Mouse (Mus musculus) left cerebral cortex, postnatal 4 days (tissue): ENCODE measurements at regions not wholly inside any gene's neighbourhood (a gene's known extent, or its start where the extent isn't known, plus 50 kb on each side); places are given as distances from the start of the nearest gene placed in this dataset.

Experiments
- DNase-seq: peaks from one replicate; pipeline ENCODE4 v3.0.0-alpha.2; 2022
- intact Hi-C: fragments of 180-260 bp; cut with DNase I; formaldehyde crosslinking; loops from one replicate; pipeline ENCODE4 v1.15.1; 2025

DNA sequence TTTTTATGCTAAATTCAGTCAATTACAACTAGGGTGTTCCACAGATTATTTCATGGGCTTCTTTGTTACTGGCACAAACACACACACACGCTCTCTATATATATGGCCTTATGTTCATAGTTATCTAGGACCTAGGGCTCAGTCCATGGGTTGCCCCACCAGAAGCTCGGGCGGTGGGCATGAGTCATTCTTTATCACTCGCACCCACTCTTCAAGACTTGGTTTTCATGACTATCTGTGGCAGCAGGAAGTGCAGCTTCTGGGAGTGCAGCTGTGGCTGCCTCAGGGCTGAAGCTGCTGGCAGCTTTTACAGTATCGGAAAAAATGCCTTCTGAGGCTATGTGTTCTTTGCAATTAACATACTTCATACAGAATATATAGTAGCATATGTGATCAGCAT, 198.7 kb downstream of the Ipo11 start:
- intact Hi-C loops = no loop called here
- DNase-seq = no peak

DNA sequence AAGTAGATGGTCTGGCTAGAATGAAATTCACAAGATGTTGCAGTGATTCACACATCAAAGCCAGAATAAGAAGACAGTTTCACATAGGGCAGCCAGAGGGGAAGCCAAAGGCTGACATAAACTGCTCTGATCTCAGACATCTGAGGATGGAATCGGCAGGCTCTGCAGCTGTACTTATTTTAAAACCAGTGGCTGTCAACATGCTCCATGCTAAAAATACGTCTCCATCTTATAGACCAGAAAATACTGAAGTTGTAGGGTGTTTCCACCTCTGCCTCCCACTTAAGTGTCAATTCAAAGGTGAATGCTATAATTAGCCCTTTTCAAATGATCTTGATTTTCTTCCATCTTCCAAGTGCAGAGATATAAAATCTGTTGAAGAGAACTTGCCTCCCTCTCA, 202.4 kb downstream of the Ipo11 start:
- intact Hi-C loops = no loop called here
- no peak for DNase-seq

DNA sequence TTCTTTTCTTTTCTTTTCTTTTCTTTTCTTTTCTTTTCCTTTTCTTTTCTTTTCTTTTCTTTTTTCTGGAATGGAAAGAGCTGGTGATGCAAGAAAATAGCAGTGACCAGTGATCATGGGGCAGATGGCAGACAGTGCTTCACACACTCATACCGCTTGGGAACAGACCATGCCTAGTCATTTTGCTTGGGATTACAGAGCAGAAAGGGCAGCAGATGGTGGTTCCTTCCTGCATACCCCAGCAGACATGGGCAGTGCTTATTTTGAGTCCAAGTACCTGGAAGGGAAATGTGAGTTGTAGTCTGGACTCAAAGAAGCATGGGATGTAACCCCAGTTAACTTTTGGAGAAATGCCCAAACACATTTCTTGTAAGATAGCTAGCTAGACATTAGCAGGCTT, 203.9 kb downstream of the Ipo11 start:
- DNase-seq = peak; percentile 3
- intact Hi-C loops = no loop called here

DNA sequence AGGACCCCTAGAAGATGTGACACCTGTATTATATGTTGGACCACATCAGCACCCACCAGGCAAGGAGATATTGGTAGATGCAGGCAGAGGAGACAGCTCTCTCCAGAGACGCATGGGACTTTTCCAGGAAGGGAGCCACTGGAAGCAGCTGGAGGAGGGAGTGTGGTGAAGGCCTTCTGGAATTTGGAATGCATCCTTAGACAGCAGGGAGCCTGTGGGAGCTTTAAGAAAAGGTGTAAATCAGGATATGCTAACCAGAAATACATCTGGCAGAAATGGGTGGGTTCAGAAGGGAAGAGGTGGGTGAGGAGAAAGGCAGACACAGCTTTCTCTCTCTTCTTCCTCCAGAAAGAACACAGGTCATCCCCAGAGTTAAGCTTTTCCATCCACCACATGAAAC, 213.4 kb downstream of the Ipo11 start:
- no peak for DNase-seq
- intact Hi-C loops = no loop called here

DNA sequence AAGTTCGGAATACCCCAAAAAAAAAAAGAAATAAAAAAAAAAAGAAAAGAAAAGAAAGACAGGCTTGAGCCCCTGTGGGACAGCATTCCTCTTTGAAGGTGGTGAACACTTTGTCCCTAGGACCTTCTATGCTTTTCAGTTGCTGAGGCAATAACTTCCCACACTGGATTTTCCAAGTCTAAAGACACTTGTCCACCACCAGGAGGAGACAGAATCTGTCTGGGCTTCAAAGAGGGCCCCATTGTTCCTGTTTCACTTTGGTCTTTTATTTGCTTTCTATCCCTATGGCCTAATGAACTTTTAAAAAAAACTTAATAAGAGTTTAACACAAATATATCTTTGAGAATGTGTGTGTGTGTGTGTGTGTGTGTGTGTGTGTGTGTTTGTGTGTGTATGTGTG, 215.6 kb downstream of the Ipo11 start:
- no peak for DNase-seq
- intact Hi-C loops = no loop called here

DNA sequence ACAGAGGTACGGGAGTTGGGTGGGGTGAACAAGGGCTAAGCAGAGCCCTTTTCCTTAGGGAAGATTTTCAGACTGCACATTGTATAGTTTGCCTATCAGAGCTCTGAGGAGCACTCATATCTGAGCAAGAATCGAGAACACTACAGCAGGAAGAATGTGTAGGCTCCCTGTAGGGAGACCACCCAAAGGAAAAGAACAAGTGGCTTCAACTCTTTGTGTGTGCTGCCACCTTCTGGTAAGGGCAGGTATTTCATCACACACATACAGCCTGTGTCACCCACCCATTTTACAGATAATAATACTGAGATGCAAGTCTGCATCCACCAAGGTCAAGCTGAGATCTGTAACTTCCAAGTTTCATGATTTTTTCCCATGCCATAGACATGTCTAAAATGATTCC, 221.0 kb downstream of the Ipo11 start:
- intact Hi-C loops = no loop called here
- peak; percentile 27 for DNase-seq

DNA sequence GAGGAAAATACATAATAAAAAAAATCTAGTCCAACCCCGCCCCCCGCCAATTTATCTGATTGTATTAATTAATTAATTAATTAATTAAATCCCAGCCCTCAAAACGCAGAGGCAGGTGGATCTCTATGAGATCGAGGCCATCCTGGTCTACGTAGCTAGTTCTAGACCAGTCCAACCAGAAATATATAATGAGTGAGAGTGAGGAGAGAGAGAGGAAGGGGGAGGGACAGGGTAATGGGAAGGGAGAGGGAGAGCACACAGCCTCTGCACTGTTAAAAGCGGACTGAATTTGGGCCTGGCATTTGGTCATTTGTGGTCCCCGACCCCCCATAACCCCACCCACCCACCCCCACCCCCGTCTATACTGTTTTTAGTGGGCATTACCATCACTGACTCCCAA, 221.5 kb downstream of the Ipo11 start:
- intact Hi-C loops = no loop called here

DNA sequence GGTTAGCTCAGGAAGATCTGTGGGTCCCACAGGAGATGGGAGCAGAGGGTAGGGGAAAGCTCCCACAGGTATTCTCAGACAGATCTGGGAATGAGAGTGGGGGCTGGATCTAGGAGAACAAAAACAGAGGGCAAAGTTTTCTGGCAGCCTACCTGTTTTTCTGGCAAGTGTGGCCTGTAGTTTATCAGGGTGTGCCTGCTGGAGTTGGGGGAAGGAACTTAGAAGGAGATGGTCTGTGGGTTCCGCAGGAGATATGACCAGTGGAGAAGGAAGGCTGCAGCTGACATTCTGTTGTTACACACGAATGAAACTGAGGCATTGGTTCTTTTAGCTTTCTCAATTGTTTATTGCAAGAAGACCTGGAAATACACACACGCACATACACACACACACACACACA, 226.2 kb downstream of the Ipo11 start:
- DNase-seq = no peak
- intact Hi-C loops = no loop called here

More for the DNA sequence above, 221.5 kb downstream of the Ipo11 start:
- no peak for DNase-seq

DNA sequence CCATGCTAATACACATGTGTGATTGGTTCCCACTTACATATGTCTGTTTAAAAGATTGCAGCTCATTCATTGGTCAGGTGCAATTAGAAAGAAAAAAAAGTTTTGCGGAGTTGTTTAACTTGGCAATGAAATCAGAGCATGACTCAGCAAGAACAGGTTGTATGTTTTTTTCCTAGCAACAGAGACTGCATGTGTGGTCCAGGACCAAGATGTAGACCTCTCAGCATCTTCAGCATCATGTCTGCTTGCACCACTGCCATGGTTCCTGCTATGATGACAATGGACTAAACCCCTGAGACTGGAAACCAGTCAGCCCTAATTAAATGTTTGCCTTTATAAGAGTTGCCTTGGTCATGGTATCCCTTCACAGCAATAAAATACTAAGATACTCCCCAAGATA, 236.4 kb downstream of the Ipo11 start:
- intact Hi-C loops = no loop called here
- no peak for DNase-seq

DNA sequence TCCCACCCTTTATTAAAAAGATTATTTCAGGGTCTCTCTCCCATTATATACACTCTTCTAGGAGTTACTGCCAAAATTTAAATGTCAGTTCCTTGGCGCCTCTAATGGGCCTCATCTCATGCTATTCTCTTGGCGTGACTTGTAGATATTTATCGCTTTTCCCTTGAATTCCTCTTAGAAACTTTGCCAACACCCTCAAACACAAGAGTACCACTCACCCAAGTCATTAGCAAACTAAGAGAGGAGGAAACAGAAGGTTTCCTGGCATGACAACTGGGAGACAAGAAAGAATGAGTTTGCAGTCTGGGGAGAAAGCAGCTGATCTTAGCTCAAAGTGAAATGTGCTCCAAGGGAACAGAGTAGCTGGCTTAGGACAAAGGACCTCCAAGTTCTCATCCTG, 236.8 kb downstream of the Ipo11 start:
- intact Hi-C loops = no loop called here
- DNase-seq = no peak

DNA sequence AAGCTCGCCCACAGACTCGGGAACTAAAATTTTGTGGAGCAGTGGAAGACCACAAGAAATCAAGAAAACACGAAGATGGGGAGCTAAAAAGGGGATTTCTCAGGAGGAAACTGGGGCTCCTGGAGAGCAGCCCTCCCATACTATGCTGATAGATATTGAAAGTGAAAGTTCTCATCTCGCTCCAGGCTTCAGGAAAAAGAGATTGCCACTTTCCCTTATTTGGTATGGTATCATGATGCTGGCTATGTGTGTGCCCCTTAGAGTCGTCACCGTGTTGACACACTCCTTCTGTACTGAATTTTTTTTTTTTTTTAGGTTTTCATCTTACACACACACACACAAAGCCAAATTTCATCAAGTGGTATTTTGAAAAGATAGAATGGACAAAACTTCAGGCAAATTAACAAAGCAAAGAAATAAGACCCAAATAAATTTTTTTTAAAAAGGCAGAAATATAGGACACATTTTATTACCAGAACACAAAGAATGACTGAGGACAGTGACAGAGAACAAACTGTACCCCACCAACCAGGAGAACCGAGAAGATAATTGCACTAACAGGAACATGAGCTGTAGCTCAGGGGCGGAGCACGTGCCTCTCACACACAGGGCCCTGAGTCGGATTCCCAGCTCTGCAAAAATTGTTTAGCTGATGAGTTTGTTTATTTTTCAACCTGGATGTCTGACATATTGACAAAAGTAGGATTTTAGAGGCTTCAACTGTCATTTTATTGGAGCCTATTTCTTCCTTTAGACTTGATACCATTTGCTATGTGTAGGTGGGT, 244.8 kb downstream of the Ipo11 start:
- DNase-seq = no peak
- intact Hi-C loops = no loop called here

DNA sequence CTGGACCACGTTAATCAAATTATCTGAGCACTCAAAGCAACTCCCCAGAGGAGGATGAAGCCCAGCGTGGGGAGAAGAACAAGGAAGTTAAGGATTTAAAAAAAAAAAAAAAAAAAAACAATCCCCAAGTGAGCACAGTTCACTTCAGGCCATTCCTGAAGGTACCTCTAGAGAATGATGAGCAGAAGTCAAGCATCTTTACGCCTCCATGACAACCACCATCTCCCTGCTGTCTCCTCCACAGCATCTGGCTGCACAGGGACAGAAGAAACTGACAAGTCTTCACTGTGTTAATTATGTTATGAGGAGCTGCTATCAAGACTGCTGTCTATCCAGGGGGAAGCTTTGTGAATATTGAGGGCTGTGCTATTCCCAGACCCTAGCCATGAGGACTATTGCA, 246.6 kb downstream of the Ipo11 start:
- DNase-seq = no peak
- intact Hi-C loops = no loop called here

DNA sequence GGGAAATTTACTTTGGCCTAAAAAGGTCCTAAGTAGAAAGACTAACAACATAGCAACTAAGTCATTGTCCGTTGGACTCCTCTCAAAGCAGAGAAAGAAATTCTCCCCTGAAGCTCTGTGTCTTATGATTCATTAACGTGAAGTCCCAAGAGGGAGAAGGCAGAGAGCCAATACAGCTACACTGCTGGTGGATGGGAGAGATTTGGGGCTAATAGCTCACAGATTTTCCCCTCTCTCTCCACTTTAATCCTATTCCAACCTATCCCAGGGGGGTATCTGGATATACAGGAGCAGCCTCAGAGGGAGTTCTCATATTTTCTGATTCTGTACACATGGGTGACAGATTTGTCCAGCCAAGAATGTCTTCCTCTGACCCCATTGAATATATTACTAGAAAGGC, 247.1 kb downstream of the Ipo11 start:
- intact Hi-C loops = no loop called here
- DNase-seq = no peak

DNA sequence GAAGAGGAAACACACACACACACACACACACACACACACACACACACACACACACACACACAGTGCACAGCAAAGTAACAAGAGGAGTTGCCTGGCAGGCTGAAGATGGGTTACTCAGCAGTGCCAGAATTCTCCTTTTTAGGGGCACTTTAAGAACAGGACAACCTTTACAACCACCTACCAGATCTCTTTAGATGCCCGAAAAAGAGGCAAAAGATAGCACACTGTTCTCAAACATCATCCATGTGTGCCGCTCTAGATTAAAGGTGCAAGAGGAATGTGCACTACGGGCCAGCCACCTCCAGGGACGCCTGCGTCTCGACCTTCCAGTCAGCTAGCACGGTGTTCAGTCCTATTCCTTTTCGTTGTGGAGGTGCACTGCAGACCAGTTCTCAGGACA, 247.7 kb downstream of the Ipo11 start:
- intact Hi-C loops = no loop called here
- DNase-seq = no peak

DNA sequence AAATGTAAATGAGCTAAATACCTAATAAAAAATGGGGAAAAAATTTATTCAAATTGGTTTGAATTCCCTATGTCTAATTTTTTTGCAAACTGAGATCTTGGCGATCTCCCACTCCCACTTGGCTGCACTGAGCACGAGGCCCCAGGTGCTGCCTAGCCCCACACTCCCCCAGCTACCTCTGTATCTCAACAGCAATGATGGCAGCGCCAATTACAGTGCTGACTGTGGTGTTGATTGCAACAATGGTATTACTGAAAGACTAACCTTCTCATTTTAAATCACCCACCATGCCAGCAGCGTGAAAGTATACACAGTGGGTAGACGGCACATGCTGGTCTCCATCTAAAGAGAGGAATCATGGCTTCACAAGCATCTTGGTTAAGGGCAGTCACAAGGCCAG, 267.1 kb downstream of the Ipo11 start:
- intact Hi-C loops = no loop called here
- no peak for DNase-seq

DNA sequence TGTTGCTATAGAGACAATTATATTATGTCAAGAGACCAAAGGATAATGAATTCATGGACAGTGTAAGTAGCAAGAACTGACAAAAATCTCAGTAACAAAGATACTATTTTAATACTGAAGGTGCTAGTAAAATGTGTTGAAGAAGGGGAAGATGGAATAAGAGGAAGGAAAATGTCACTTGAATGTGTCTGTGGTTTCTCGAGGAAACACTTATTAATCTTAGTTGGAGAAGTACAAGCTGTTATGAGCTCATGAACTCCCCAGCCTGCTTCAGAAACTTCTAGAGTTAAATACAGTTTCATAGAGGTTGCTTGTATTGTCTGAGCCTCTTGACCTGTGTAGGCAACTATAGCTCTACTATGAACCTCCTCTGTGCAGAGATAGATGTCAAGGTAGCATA, 274.6 kb downstream of the Ipo11 start:
- DNase-seq = no peak
- intact Hi-C loops = no loop called here

DNA sequence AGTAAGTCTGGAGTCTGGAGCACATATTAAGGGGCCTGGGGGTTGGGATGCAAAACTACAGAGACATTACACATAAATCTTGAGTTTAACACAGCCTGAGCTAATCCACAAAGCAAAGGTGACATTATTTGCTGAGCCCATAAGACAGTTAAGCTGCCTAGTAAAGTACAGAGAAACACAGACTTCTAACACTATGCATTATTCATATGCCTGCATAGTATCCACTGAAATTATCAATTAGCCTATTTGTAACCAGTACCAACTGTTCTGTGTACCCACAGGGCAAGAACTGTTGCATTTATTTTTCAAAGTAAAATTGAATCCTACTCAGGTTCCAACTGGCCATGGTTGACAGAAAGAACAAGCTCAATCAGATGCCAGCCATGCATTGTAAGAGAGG, 287.4 kb downstream of the Ipo11 start:
- DNase-seq = no peak
- intact Hi-C loops = no loop called here

DNA sequence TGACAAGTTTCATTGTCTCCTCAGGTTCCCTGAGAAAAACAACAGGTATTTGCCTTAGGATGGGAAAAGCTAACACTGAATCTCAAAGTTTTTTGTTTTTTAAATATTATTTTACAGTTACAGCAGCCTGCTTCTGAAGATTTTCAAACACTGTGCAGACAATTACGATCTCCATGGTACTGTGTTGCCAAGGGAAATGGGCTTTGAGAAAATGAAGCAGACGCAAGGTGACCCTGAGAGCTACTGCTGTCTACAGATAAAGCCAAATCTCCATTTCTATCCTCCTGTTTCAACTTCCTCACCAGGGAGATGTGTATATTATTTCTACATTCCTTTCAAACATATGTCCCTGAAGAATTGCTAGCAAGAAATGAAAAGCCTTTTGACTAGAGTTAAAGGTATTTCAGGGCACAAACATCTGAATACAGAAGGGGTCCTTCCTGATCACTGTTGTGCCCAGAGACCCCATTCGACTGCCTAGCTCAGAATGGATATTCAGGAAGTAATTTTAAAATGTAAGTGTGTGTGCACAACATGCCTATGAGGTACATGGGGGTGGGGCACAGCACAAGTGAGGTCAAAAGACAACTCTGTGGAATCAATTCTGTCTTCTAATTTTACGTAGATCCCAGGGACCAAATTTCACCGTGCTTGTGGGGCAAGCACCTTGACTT, 293.3 kb downstream of the Ipo11 start:
- intact Hi-C loops = no loop called here
- DNase-seq = no peak

DNA sequence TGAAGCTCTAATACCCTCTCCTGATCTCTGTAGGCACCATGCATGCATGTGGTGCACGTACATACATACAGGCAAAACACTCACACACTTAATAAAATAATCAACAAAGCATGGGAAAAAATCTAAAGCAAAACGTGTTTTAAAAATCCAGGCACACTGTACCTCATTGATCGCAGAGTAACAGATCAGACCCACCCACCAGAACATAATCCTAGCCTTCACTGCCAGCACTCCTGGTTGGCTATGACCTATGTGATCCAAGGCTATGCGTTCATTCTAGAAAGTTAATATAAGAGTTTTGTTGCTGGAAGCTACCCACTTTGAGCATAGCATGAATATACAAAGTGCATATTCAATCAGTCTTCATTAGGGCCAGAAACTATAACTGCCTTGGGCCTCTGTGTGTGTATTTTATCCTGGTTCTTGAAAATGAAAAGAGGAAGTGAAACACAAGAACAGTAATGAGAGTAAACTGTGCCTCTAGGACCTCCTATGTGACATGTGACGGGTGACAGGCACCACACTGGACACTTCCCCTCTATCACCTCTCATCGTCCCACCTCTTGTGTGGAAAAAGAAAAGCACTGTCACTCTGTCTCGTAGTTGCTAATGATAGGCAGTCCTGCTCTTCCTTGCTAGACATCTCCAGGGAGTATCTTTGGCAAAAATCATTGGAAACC, 297.9 kb downstream of the Ipo11 start:
- intact Hi-C loops = no loop called here

DNA sequence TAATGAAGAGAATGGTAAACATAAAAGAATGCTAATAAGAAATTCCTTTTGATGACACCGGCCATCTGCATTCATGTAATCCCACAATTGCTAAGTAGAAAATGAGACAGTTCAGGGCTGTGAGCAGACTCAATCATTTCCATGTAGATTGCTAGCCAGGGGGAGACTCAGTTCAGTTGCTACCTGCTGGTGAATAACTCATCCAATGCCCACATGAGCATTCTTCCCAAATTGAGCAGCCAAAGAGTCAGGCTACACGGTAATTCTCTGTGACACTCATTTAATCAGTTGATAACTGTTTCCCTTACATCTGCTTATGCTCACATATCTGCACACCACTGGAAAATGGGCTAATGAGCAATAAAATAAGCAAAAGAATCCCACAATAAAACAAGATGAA, 345.0 kb downstream of the Ipo11 start:
- DNase-seq = no peak
- intact Hi-C loops = no loop called here

More for the DNA sequence above, 297.9 kb downstream of the Ipo11 start:
- DNase-seq = no peak

DNA sequence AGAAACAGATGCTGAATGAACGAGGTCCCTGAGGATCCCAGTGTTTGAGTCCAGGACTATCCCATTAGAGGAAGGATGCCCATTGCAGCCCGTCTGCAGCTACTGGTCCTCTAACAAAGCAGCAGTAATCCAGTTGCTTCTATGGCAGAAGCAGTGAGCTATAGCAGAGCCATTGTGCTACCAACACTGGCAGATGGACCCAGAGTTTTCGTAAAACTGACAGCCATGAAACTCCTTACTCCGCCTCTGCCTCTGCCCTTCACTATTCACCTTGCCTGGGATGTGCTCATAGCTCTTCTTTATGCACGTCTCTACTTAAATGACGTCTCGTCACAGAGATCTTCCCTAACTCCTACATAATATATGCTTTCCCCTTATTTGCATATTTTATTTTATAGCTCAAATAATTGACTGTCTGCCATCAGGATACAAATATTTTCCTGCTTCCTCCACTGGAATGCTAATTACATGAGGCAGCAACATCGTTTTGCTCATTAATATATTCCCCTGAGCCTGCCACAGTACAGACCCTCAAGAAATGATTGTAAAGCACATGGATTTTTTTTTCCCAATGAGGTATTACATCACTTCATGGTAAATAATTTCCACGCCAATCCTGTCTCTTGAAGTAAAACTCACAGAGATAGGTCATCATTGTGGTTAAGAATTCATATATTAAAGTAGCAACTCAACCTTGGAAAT, 368.9 kb downstream of the Ipo11 start:
- DNase-seq = no peak
- intact Hi-C loops = no loop called here

DNA sequence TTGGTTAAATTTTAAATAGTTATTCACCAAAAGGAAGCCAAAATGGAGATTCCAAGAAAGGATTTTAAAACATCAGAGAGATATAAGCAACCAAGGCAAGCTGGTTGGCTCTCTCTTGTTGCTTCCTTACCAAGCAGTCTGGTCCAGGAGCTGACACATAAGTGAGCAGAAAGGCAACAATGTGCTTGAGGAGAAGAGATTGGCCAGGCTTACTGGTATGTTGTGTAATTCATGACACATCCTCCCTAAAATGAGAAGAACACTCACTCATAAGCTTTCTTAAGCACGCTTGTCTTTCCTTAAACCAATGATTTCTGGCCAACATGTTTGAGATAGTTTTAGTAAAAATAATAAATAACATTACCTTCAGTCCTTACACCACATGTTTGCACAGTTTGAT, 374.2 kb downstream of the Ipo11 start:
- no peak for DNase-seq

More for the DNA sequence above, 374.2 kb downstream of the Ipo11 start:
- intact Hi-C loops = no loop called here
